Mouse (Mus musculus) intestine, embryonic 16.5 days (tissue): ENCODE data around the gene Slc30a2. TPM values are rescaled to one million over a fixed set of nuclear protein-coding genes. Genes with fewer than 3 reads are reported as not detected.
A peak's percentile ranks its signal among the peaks of the same experiment; 100 is the strongest.
"Not testable (repeated sequence)": the region's sequence is repeated elsewhere in the genome, so short reads cannot be mapped to it uniquely, and the experiment has no call there.

Experiments used
- ATAC-seq: fragments of 200-750 bp; cut with Nextera tagmentation; 2 replicates; pipeline ENCODE4 v1.8.0; 2017; ENCODE audit warnings: moderate TSS enrichment, moderate library complexity
- H3K27ac ChIP-seq: fragments of 300-500 bp; sonication (generic); 2 replicates; pipeline ENCODE4 v1.5.1; 2014; ENCODE audit warnings: mild to moderate bottlenecking, low read length
- H3K27me3 ChIP-seq: fragments of 300-500 bp; sonication (generic); replicated peaks from 2 replicates; pipeline ENCODE4 v1.6.1; 2014; ENCODE audit warnings: low read length, control low read depth, mixed read lengths; ENCODE audit not compliant: control insufficient read depth, insufficient read depth
- H3K36me3 ChIP-seq: fragments of 300-500 bp; sonication (generic); 2 replicates; pipeline ENCODE4 v1.6.1; 2014; ENCODE audit warnings: low read length, control low read depth; ENCODE audit not compliant: control insufficient read depth, insufficient read depth
- H3K4me1 ChIP-seq: fragments of 300-500 bp; sonication (generic); 2 replicates; pipeline ENCODE4 v1.6.1; 2014; ENCODE audit warnings: low read length, control low read depth, mixed read lengths; ENCODE audit not compliant: control insufficient read depth, insufficient read depth
- H3K4me2 ChIP-seq: fragments of 300-500 bp; sonication (generic); 2 replicates; pipeline ENCODE4 v1.6.1; 2014; ENCODE audit warnings: low read depth, low read length, control low read depth
- H3K4me3 ChIP-seq: fragments of 300-500 bp; sonication (generic); 2 replicates; pipeline ENCODE4 v1.5.1; 2014; ENCODE audit warnings: mild to moderate bottlenecking, low read length
- H3K9ac ChIP-seq: fragments of 300-500 bp; sonication (generic); 2 replicates; pipeline ENCODE4 v1.6.1; 2014; ENCODE audit warnings: low read depth, low read length
- H3K9me3 ChIP-seq: fragments of 300-500 bp; sonication (generic); 2 replicates; pipeline ENCODE4 v1.6.1; 2016; ENCODE audit warnings: low read length, control low read depth; ENCODE audit not compliant: control insufficient read depth
- WGBS: fragments of 180-500 bp; shearing (Covaris S2); extraction: QIAGEN DNeasy Blood & Tissue Kit; methylation state at CpG from one replicate; pipeline ENCODE4 v1.1.7; 2014; 5-methylcytosine and 5-hydroxymethylcytosine counted together
- polyA plus RNA-seq: library from polyadenylated mRNA; unstranded; fragments of >200 nt; fragmentation: Nextera tagmentation; extraction: Ambion mirVana; gene quantifications from 2 replicates; pipeline ENCODE4 v1.2.1, GENCODE M21; 2015

Slc30a2 gene
- polyA plus RNA-seq: 7.4 and 10.6 TPM in 2 replicates

DNA sequence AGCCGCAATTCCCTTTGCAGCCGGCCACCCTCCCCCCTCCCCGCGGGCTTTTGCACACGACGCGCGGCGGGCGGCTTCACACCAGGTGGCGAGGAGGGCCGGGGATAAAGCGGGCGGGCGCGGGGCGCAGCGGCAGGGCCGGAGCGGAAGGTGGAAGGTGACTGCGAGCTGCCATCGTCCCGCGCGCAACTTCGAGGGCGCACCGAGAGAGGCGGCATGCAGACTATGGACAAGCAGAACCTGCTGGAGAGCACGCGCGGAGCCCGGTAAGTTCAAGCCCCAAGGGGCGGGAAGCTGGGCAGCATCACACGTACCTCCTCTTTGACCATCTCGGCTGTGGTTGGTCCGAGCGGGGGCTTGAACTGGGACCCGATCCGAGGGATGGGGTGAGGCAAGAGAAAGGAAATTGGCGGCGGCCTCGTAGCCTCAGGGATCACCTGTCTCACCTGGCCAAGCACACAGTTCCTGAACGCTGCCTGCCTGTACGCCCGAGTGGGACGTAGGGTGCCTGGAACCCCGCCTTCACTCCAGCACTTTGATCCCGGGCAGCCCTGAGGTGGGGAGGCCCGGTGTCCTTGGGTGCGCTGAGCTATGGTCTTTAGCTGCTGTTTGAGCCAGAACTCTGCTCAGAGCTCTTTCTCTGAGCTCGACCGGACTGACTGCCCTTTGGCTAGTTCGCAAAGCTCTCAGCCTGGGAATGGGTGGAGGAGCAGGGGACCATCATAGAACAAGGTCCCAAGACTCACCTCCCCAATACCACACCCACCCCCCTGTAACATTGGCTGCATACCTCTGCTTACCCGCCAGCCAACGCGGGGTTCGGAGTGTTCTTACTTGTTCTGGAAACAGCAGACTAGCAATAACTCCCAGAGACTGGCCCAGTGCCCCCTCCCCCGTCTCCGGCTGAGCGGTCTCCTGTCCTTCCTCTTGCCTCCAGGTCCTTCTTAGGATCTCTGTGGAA lies at the start of gene Slc30a2:
Gene Slc30a2 (plus strand): TSS at position 111 of the 961 bp plus-strand sequence.
- H3K27me3 ChIP-seq: peaks cover 23% of the 10 kb centered on the region
- peaks cover 19% of the 10 kb centered on the region for H3K4me1 ChIP-seq
- H3K36me3 ChIP-seq: no peaks in the 10 kb centered on the region
- peak within 1 kb of the TSS; percentile 73 for H3K27ac ChIP-seq
- 2% methylated on average over 61 of the region's 61 CpGs for WGBS
- H3K9me3 ChIP-seq: no peaks in the 10 kb centered on the region; the same call in 1 of the 2 replicates
- peak within 1 kb of the TSS; percentile 62 for H3K4me2 ChIP-seq
- peak within 1 kb of the TSS; percentile 44 for H3K4me3 ChIP-seq
- ATAC-seq: peak; percentile 93
- peak within 1 kb of the TSS; percentile 66 for H3K9ac ChIP-seq

DNA sequence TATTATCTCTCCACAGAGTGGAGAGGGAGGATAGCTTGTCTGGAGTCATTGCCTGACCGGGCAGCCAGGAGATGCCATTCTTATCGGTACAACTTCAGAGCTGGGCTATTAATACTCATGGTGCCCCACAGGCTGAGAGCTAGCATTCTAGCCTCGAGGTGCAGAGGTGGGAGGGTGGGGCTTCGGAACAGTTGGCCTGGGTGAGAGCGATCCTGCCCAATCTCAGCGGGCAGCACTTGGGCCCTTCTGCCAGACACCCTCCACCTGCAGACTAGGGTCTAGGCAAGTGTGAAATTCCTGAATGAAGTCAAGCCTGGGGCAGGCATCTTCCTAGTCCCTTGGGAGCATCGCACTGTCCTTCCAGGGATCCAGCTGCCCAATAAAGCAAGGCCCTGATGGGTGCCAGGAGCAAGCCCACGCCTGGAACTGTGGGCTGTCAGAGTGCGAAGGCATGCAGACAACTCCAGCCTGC lies 49.3 kb upstream of the Slc30a2 start:
- no peaks in the 10 kb centered on the region for H3K27me3 ChIP-seq
- H3K27ac ChIP-seq: no peak overlapping the region
- 59% methylated on average over 9 of the region's 9 CpGs for WGBS
- H3K4me2 ChIP-seq: no peak overlapping the region
- peaks cover 2% of the 10 kb centered on the region; the same call in 1 of the 2 replicates for H3K4me1 ChIP-seq
- peak overlapping the region; percentile 4; the same call in 1 of the 2 replicates for H3K9ac ChIP-seq
- H3K9me3 ChIP-seq: no peaks in the 10 kb centered on the region
- no peak for ATAC-seq
- H3K36me3 ChIP-seq: no peaks in the 10 kb centered on the region
- no peak overlapping the region for H3K4me3 ChIP-seq

GRCm38 (mm10) chr4:134296096-134296495 lies 46.9 kb upstream of the Slc30a2 start:
- H3K4me3 ChIP-seq, H3K9ac ChIP-seq, H3K4me2 ChIP-seq, ATAC-seq, H3K27ac ChIP-seq, H3K27me3 ChIP-seq, H3K4me1 ChIP-seq, H3K9me3 ChIP-seq, H3K36me3 ChIP-seq: not testable (repeated sequence)
- WGBS: 90% methylated on average over 4 of the region's 4 CpGs

- Histone ChIP-seq H3K4me1 (no peaks in the 10 kb centered on the region), H3K4me2 (no peak overlapping the region), H3K9me3 (no peaks in the 10 kb centered on the region), H3K4me3 (no peak overlapping the region), H3K27me3 (no peaks in the 10 kb centered on the region), H3K9ac (no peak overlapping the region), H3K27ac (no peak overlapping the region), H3K36me3 (no peaks in the 10 kb centered on the region)
- WGBS: 92% methylated on average over 4 of the region's 4 CpGs
- no peak for ATAC-seq
Observed at GRCm38 (mm10) chr4:134296523-134296922, 46.5 kb upstream of the Slc30a2 start.

DNA sequence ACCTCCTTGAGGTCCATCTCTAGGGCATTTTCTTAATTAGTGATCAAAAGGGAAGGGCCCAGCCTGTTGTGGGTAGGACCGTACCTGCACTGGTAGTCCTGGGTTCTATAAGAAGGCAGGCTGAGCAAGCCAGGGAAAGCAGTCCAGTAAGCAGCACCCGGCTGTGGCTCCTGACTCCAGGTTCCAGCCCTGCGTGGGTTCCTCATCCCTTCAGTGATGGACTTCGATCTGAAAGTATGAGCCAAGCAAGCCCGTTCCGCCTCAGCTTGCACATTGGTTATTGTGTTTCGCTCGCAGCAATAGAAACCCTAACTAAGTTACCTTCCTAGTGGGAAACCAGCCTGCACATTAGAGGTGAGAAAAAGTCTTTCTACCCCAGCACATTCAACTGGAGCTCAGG lies 45.6 kb upstream of the Slc30a2 start:
- Histone ChIP-seq H3K27me3 (no peaks in the 10 kb centered on the region), H3K4me1 (no peaks in the 10 kb centered on the region), H3K9ac (no peak overlapping the region), H3K4me2 (no peak overlapping the region), H3K36me3 (no peaks in the 10 kb centered on the region), H3K4me3 (no peak overlapping the region), H3K27ac (no peak overlapping the region), H3K9me3 (no peaks in the 10 kb centered on the region)
- whole genome bisulfite sequencing: 81% methylated on average over 8 of the region's 8 CpGs
- ATAC-seq: no peak

DNA sequence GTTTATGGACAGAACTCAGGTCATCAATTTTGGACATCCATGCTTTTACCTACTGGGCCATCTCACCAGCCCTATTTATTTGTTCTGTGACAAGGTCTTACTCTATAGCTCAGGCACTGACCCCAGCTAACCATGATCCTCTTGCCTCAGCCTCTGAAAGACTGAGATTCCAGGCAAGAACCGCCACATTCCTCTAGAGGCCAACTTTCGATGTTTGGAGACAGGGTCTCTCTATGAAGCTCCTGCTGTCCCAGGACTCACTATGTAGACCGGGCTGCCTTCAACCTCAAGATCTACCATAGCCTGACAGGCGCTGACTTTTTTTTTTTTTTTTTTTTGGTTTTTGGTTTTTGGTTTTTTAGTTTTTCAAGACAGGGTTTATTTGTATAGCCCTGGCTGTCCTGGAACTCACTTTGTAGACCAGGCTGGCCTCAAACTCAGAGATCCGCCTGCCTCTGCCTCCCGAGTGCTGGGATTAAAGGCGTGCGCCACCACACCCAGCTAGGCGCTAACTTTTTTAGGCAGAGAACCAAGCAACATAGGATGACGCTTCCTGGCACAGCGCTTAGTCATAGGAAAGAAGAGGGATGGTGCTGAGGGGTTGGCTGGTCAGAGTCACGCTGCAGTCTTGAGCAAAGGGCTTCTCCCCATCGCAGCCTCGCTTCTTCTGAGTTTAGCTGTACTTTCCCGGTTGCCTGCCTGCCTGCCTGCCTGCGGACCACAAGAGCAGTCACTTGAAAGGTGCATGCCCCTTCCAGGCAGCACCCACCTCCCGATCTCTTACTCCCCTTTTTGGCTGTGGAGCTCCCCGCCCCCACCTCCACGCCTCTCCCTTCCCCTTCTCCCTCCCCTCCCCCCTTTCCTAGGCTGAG lies 44.1 kb upstream of the Slc30a2 start:
- Histone ChIP-seq H3K9me3 (no peaks in the 10 kb centered on the region), H3K9ac (no peak overlapping the region), H3K4me2 (no peak overlapping the region), H3K4me1 (no peaks in the 10 kb centered on the region), H3K27ac (no peak overlapping the region), H3K36me3 (no peaks in the 10 kb centered on the region), H3K4me3 (no peak overlapping the region), H3K27me3 (no peaks in the 10 kb centered on the region)
- 70% methylated on average over 19 of the region's 19 CpGs for WGBS
- no peak for ATAC-seq

GRCm38 (mm10) chr4:134299498-134299810 lies 43.5 kb upstream of the Slc30a2 start:
- Histone ChIP-seq H3K9ac (no peak overlapping the region), H3K4me1 (no peaks in the 10 kb centered on the region), H3K4me3 (no peak overlapping the region), H3K4me2 (no peak overlapping the region), H3K27me3 (no peaks in the 10 kb centered on the region), H3K9me3 (no peaks in the 10 kb centered on the region), H3K36me3 (no peaks in the 10 kb centered on the region), H3K27ac (no peak overlapping the region)
- no peak for ATAC-seq
- 69% methylated on average over 4 of the region's 4 CpGs for WGBS

GRCm38 (mm10) chr4:134300316-134300715 lies 42.7 kb upstream of the Slc30a2 start:
- Histone ChIP-seq H3K4me1 (no peaks in the 10 kb centered on the region), H3K4me3 (no peak overlapping the region), H3K27me3 (no peaks in the 10 kb centered on the region), H3K9me3 (no peaks in the 10 kb centered on the region), H3K36me3 (no peaks in the 10 kb centered on the region), H3K4me2 (no peak overlapping the region), H3K9ac (0 out of 2 replicates have a peak overlapping the region, but pooled peaks have one; percentile 16), H3K27ac (no peak overlapping the region)
- WGBS: 64% methylated on average over 9 of the region's 9 CpGs
- no peak for ATAC-seq

GRCm38 (mm10) chr4:134302084-134302483 lies 40.9 kb upstream of the Slc30a2 start:
- H3K27me3 ChIP-seq: no peaks in the 10 kb centered on the region
- H3K4me2 ChIP-seq: no peak overlapping the region
- WGBS: 86% methylated on average over 5 of the region's 5 CpGs
- no peak for ATAC-seq
- H3K9ac ChIP-seq: no peak overlapping the region
- H3K4me3 ChIP-seq: no peak overlapping the region
- peaks cover 5% of the 10 kb centered on the region for H3K4me1 ChIP-seq
- no peaks in the 10 kb centered on the region for H3K36me3 ChIP-seq
- no peaks in the 10 kb centered on the region for H3K9me3 ChIP-seq
- H3K27ac ChIP-seq: no peak overlapping the region
